Mouse (Mus musculus) lung, adult 18-20 months (tissue): ENCODE measurements around the gene Mfng.

ENCODE experiments used
- DNase-seq, 2 experiments: peaks; one replicate each; pipeline ENCODE4 v3.0.0; 2022; ENCODE audit warnings: mixed read lengths in 2 of 2

Mfng gene

GRCm38 (mm10) chr15:78787287-78787856, 14.1 kb upstream of the Mfng start:
- no peak for DNase-seq

GRCm38 (mm10) chr15:78786411-78786818, 13.1 kb upstream of the Mfng start:
- DNase-seq: peak; percentile 51 to 55

- peak; percentile 85 to 91 for DNase-seq
Observed at GRCm38 (mm10) chr15:78785961-78786360, 12.7 kb upstream of the Mfng start.

- DNase-seq: no peak
Observed at GRCm38 (mm10) chr15:78785258-78785657, 12.0 kb upstream of the Mfng start.

- DNase-seq: no peak
Observed at GRCm38 (mm10) chr15:78784520-78784919, 11.2 kb upstream of the Mfng start.

- DNase-seq: no peak
Observed at GRCm38 (mm10) chr15:78782348-78783103, 9.3 kb upstream of the Mfng start.

DNA sequence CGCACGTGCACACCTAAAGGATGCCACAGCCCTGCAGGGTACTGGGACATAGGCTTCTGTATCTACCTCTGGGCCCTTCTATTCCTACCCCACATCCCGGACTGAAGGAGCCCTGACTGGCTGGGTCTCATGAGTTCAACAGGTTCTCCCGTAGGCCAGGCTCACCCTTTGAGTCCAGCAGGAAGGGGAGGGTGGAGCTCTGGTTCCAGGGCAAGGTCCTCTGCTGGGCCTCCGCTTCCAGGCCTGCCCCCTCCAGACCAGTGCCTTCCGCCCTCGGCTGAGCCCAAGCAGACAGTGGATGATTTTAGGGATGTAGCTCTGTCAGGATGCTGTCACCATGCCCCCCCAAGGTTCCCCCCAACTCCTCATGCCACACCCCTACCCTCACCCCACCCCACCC, 7.6 kb upstream of the Mfng start:
- no peak for DNase-seq

- DNase-seq: no peak
Observed at GRCm38 (mm10) chr15:78780359-78780758, 7.1 kb upstream of the Mfng start.

DNA sequence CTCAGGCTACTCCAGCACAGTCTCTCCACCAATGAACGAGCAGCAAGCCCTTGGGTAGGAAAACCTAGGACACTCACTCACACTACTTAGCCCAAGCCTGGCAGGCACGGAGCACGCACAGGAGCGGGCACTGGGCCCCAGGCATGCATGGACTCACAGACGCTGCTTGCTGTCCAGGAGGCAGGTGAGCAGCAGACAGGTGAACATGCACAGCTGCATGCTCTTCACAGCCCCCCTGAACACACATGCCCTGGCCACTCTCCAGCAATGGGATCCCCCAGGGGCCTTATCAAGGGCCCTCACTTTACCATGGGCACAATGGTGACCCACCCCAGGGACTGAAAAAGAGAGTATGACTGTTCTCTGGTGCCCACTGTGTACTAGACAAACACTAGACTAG, 6.4 kb upstream of the Mfng start:
- no peak for DNase-seq

DNA sequence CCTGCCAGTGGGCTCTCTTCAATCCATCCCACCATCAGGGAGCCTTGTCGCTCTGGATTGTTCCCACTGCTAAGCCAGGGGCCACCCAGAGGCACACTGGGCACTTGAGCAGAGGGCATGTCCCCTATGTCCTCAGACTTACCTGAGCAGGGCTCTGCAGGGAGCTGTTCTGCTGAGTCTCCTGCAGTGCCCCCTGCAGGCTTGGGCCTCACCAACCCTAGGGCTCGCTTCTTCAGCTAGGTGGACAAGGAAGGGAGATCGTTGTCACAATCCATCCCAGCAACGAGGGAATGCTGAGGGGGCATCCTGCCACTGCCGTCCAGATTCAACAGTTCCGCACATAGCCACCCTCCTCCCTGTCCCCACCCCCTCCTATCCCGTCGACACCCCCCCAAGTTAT, 6.0 kb upstream of the Mfng start:
- no peak for DNase-seq

DNA sequence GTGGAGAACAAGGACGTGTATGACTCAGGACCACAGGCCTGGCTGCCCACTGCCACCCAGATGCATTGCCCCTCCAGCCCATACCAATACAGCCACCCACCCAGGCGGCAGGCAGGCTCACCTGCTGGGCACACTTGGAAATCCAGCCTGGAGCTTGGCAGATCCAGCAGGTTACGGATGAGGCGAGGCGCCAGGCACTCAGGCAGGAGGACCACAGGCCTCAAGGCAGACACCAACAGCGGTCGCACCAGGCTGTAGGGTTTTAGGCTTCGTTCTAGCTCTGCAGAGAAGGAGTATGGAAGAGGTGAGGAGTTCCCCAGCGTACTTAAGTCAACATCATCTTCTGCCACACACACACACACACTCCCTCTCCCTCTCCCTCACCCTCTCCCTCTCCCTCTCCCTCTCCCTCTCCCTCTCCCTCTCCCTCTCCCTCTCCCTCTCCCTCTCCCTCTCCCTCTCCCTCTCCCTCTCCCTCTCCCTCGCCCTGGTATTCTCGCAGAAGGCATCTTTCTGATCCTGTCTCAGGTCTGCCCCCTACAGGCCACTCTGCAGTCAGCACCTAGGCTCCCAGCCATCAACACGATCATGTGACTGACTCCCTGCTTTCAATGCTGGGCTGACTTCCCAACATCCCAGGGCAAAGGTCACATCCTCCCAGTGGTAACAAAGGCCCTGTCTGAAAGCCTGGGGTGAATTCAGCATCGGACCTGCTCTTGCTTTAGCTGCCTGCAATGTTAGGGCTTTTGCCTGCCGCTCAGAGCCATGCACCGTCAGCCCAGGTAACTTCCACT, 5.0 kb upstream of the Mfng start:
- DNase-seq: peak; percentile 90 to 94

GRCm38 (mm10) chr15:78772856-78773255, 419 bp downstream of the Mfng start:
- DNase-seq: no peak

DNA sequence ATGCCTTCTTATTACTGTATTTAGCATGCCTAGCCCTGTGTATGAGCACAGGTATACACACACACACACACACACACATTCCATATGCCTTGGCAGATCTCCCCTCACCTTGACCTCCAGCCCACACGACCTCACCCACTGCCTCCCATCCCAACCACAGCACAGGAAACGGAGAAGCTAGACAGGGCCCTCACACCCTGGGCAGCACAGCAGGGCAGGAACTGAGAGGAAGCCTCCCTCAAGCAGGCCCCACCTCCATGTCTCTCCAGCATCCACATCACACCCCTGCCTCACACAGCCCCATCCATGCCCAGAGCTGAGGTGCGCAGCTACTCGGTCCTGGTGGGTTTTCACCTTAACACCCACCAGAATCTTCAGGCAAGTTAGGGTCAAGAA, 909 bp downstream of the Mfng start:
- DNase-seq: peak; percentile 70 to 74

DNA sequence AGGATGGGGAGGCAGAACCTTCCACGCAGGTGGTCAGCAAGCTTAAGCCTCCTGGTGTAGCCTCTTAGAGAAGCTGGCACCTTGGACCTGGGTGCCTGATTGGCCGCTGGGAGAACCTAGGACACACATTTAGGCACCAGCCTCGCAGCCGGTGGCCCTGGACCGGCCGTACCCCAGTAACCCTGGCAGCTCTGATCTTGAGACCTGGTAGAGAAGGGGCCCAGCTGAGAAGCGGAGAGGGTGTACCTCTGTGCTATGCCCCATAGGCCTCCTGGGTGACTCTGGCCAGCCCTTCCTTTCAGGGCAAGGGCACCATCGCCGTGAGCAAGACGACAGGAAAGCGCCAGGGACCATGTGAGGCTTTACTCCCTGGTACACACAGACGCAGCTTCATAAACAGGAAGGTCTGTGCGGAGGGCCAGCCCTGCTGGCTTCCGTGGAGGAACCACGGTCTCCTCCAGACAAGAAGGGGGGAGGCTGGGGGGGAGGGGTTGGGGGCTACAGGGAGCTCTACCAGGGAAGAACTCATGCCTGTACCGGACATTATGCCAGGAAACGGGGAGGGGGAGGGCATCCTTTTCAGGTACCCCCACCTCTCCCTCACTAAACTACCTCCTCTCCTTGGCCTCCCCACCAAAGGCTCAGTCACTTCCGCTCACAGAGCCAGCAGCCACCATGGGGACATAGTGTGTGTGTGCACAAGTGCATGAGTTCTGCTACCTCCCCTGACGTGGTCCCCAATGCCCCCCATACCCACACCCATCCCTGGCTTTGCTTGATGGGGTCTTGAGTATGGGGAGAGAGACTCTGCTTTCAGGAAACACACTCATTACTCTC, 1.5 kb downstream of the Mfng start:
- peak; percentile 78 to 79 for DNase-seq

DNA sequence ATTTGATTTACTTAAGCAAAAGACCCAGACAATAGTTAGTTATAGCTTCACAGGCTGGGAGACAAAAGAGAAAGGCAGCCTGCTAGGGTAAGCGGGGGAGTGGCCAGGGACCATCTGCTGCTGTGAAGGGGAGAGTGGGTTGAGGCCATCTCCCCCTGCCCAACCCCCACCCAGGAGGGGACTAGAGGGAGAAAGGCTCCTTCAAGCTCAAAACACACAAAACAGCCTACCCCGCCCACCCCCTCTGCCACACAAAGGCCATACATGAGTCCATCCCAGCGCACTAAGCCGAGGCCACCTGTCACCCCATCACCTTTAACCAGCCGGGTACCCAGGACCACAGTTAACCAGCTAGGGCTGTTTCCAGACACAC, 2.3 kb downstream of the Mfng start:
- no peak for DNase-seq

DNA sequence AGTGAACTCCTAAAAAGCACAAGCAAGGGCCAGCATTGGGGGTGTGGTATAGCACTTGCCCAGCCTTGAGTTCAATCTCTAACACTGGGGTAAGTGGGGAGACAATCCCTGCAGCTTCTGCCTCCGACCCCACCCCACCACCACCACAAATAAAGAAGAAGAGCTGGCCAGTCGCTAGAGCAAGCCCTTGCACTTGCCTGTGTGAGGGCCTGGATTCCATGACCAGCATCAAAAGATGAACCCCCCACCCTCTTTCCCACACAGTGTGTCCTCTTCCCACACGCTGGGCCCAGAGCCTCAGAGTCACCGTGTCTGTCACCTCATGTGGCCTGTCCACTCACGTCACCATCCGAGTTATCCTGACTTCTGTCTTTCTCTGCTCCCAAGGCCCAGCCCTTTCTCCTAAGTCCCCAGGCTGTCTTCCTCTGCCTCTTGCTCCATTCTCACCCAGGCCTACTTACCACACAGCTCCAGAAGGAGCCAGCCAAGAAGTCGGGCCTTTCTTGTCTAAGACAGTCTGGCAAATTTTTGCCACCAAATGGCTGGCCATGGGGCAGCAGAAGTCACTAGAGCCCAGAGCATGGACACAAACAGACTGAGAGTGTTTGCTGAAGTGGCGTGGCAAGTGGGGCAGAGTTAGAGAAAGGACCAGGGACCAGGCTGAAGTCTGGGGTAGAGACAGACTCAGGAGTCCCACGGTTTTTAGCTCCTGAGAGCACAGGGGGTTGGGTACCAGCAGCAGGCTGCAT, 2.9 kb downstream of the Mfng start:
- no peak for DNase-seq

DNA sequence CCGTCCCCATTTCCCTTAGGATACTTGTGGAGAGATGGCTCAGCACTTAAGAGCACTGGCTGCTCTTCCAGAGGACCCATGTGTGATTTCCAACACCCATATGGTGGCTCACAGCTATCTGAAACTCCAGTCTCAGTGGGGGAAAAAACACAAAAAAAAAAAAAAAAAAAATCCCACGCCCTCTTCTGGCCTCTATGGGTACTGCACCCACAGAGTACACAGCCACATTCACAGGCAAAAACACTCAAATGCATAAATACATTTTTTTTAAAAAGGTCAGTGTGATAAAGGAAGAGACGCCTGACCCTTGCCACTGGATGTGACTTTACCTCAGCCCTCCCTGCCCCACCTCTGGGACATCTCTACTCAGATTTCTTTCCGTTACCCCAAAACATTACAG, 4.2 kb downstream of the Mfng start:
- no peak for DNase-seq

- DNase-seq: no peak
Observed at GRCm38 (mm10) chr15:78763704-78764103, 9.6 kb downstream of the Mfng start.

- DNase-seq: no peak
Observed at GRCm38 (mm10) chr15:78763210-78763609, 10.1 kb downstream of the Mfng start.

DNA sequence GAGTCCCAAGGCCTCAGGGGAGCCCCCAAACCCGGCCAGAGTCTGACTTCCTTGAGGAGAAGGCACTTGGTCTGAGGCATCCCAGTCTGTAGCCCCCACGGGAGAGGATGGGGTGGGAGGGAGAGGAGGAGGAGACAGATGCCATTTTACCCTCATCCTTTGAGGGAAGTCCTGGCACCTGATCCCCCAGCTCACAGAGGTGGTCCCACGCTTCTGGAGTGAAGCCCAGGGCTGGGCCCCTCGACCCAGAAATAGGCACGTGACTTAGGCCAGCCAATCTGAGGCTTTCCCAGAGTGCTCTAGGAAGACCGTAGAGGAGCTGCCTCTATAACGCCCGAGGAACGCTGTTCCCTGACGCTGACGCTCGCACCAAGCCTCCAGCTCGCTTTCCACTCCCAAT, 12.2 kb downstream of the Mfng start:
- DNase-seq: no peak

- no peak for DNase-seq
Observed at GRCm38 (mm10) chr15:78758132-78758531, 15.1 kb downstream of the Mfng start.
